Comparison of ENCODE assay signal across 30 mouse cellular contexts in genomic region chr4:82875532-82875931, GRCm38 (mm10). TPM values are rescaled to one million over a fixed set of nuclear protein-coding genes. Genes with fewer than 3 reads are reported as not detected.
DNase-seq lines count a peak whose midpoint lies in the region; ATAC-seq and TF ChIP-seq lines count a peak whose summit lies in the region.
"Had no signal": no experiment of that assay in that cellular context is flagged by ENCODE, and none has a peak within 500 bp of the region (broad histone marks: within the 10 kb centered on the region; RNA-seq: fewer than 3 reads in every experiment).

No protein-coding gene starts in this region.

- no peaks in the 10 kb centered on the region for H3K27me3 ChIP-seq in stomach, embryonic 16.5 days (ENCODE audit: control insufficient read depth, insufficient read depth, low read length)
- H3K27me3 ChIP-seq in stomach, postnatal 0 days (ENCODE audit: control insufficient read depth, insufficient read depth, low read length), result no peaks in the 10 kb centered on the region
- H3K27me3 ChIP-seq: CH12.LX; heart, embryonic 13.5 days; hindbrain, embryonic 12.5 days; hindbrain, embryonic 15.5 days; Patski had no signal

- no peak for TF ChIP-seq EP300 in stomach, postnatal 0 days (optimal IDR thresholded peaks at IDR 0.05)

- H3K4me3 ChIP-seq in stomach, embryonic 16.5 days (replicated peaks; ENCODE audit: low read length), result no peak overlapping the region
- no peak overlapping the region for H3K4me3 ChIP-seq in stomach, postnatal 0 days (ENCODE audit: low read depth, low read length)
- H3K4me3 ChIP-seq: forebrain, embryonic 10.5 days; forebrain, embryonic 13.5 days; heart, adult 2 months; heart, embryonic 10.5 days; heart, embryonic 13.5 days; hindbrain, embryonic 12.5 days; hindbrain, embryonic 15.5 days had no signal

- TF ChIP-seq CTCF in stomach, postnatal 0 days (IDR thresholded peaks at IDR 0.05; ENCODE audit: low read depth), result no peak

- no peak overlapping the region for H3K4me2 ChIP-seq in stomach, embryonic 16.5 days (ENCODE audit: low read depth, low read length)
- no peak overlapping the region for H3K4me2 ChIP-seq in stomach, postnatal 0 days (replicated peaks; ENCODE audit: low read depth)
- H3K4me2 ChIP-seq: forebrain, embryonic 13.5 days; heart, embryonic 13.5 days; hindbrain, embryonic 12.5 days; hindbrain, embryonic 15.5 days had no signal

- ATAC-seq in stomach, embryonic 16.5 days (ENCODE audit: insufficient read depth, low FRiP score), result no peak
- no peak for ATAC-seq in stomach, postnatal 0 days (ENCODE audit: low FRiP score, low TSS enrichment)
- ATAC-seq: forebrain, embryonic 13.5 days; forebrain, embryonic 16.5 days; Patski had no signal

- WGBS in stomach, embryonic 16.5 days, result 54% methylated on average over 4 of the region's 4 CpGs
- 47% methylated on average over 4 of the region's 4 CpGs for WGBS in stomach, postnatal 0 days

- no peaks in the 10 kb centered on the region for H3K9me3 ChIP-seq in stomach, embryonic 16.5 days (replicated peaks; ENCODE audit: control insufficient read depth, low read length)
- H3K9me3 ChIP-seq in stomach, postnatal 0 days (ENCODE audit: control insufficient read depth, low read length), result no peaks in the 10 kb centered on the region
- H3K9me3 ChIP-seq: forebrain, embryonic 10.5 days; forebrain, embryonic 13.5 days; G1E; heart, embryonic 10.5 days; heart, embryonic 13.5 days; hindbrain, embryonic 12.5 days; hindbrain, embryonic 15.5 days had no signal

- H3K4me1 ChIP-seq in stomach, embryonic 16.5 days (ENCODE audit: control insufficient read depth, insufficient read depth, low read length), result peaks cover 21% of the 10 kb centered on the region; the same call in 1 of the 2 replicates
- H3K4me1 ChIP-seq in stomach, postnatal 0 days (replicated peaks; ENCODE audit: control insufficient read depth, insufficient read depth), result no peaks in the 10 kb centered on the region
- H3K4me1 ChIP-seq: heart, embryonic 10.5 days; heart, embryonic 13.5 days; hindbrain, embryonic 15.5 days had no signal

- no peaks in the 10 kb centered on the region for H3K36me3 ChIP-seq in stomach, embryonic 16.5 days (ENCODE audit: control insufficient read depth, insufficient read depth, low read length)
- no peaks in the 10 kb centered on the region for H3K36me3 ChIP-seq in stomach, postnatal 0 days (ENCODE audit: control insufficient read depth, insufficient read depth, low read length)
- H3K36me3 ChIP-seq: forebrain, embryonic 10.5 days; G1E; heart, embryonic 10.5 days; heart, embryonic 13.5 days; hindbrain, embryonic 12.5 days; hindbrain, embryonic 15.5 days had no signal

- DNase-seq in lung, adult 18-20 months, result peak; percentile 12 to 54
- DNase-seq in lung, postnatal 14 days, result no peak
- no peak for DNase-seq in stomach, postnatal 0 days (ENCODE audit: low spot score)
- peak; percentile 49 for DNase-seq in lung, postnatal 36 days
- no peak for DNase-seq in layer of hippocampus, postnatal 14 days (ENCODE audit: low spot score in 2 of 2)
- DNase-seq: adrenal gland, postnatal 10 days; adrenal gland, postnatal 36 days; B cell, adult 2 months; cerebellum, adult 18-20 months; cerebellum, adult 9-10 months; cerebellum, postnatal 14 days; gastrocnemius, postnatal 10 days; gastrocnemius, postnatal 36 days; heart, adult 2 months had no signal

- no peak overlapping the region for H3K9ac ChIP-seq in stomach, embryonic 16.5 days (ENCODE audit: low read length)
- H3K9ac ChIP-seq in stomach, postnatal 0 days (ENCODE audit: low read length), result no peak overlapping the region
- H3K9ac ChIP-seq: forebrain, embryonic 13.5 days; heart, embryonic 13.5 days; hindbrain, embryonic 12.5 days; hindbrain, embryonic 15.5 days had no signal

- H3K27ac ChIP-seq in stomach, embryonic 16.5 days (ENCODE audit: low read length), result peak overlapping the region; percentile 34; the same call in 1 of the 2 replicates
- no peak overlapping the region for H3K27ac ChIP-seq in stomach, postnatal 0 days (replicated peaks)
- H3K27ac ChIP-seq: forebrain, embryonic 10.5 days; forebrain, embryonic 13.5 days; heart, adult 2 months; heart, embryonic 10.5 days; heart, embryonic 13.5 days; hindbrain, embryonic 12.5 days; hindbrain, embryonic 15.5 days had no signal

RNA-seq across cellular contexts. Expression of gene Cer1, which starts 9.4 kb away (rescaled TPM):
- polyA plus RNA-seq in stomach, embryonic 16.5 days (2015; fragmentation: Nextera tagmentation; extraction: Ambion mirVana), result 0.12 and 0.25 TPM in 2 replicates
- 0.05 TPM in 1 of 2 replicates, not detected in the other for polyA plus RNA-seq in stomach, postnatal 0 days (2015; fragmentation: Nextera tagmentation; extraction: Ambion mirVana)
- total RNA-seq in layer of hippocampus, postnatal 14 days (2021), result not detected
- total RNA-seq: adrenal gland, adult 18-20 months; adrenal gland, postnatal 10 days; adrenal gland, postnatal 36 days; CH12.LX; G1E; gastrocnemius, adult 18-20 months; gastrocnemius, postnatal 10 days; gastrocnemius, postnatal 36 days; heart, adult 2 months; heart, postnatal 25 days; hematopoietic stem cell, adult 5-6 weeks had no signal
- polyA plus RNA-seq: forebrain, embryonic 10.5 days; forebrain, embryonic 16.5 days; G1E; heart, adult 2 months; heart, embryonic 10.5 days; heart, embryonic 16.5 days; hindbrain, embryonic 12.5 days; hindbrain, embryonic 15.5 days; Patski had no signal

RNA-seq across cellular contexts. Expression of gene Zdhhc21, which starts 15.8 kb away (rescaled TPM):
- 18.2 and 21.3 TPM in 2 replicates for polyA plus RNA-seq in stomach, embryonic 16.5 days (2015; fragmentation: Nextera tagmentation; extraction: Ambion mirVana)
- polyA plus RNA-seq in stomach, postnatal 0 days (2015; fragmentation: Nextera tagmentation; extraction: Ambion mirVana), result 9.9 and 10.4 TPM in 2 replicates
- total RNA-seq in layer of hippocampus, postnatal 14 days (2021), result 10 to 100 TPM; 43.7 to 46.7 TPM

Comparison
In these comparisons a context has a peak if more than half of its experiments do, and no peak if none do; other contexts are left out.
1. DNase-seq: peak in lung, adult 18-20 months (2 of 2) and lung, postnatal 36 days (single experiment); none in lung, postnatal 14 days (single experiment), stomach, postnatal 0 days (single experiment) and layer of hippocampus, postnatal 14 days (0 of 2).